Mouse (Mus musculus): Measurements from ENCODE around the gene Gpr1. TPM values are rescaled to one million over a fixed set of nuclear protein-coding genes. Genes with fewer than 3 reads are reported as not detected.
"Not testable (repeated sequence)": the region's sequence is repeated elsewhere in the genome, so short reads cannot be mapped to it uniquely, and the experiment has no call there.

The Gpr1 gene
- polyA plus RNA-seq, 1 experiment from 2014 or later = 0.09 TPM

- Histone ChIP-seq H3K9me3 (ENCODE audit: control insufficient read depth, low read length) (no peaks in the 10 kb centered on the region), H3K27ac (replicated peaks; ENCODE audit: low read depth, low read length) (no peak overlapping the region), H3K4me3 (ENCODE audit: low read depth, low read length) (no peak overlapping the region), H3K36me3 (ENCODE audit: control insufficient read depth, insufficient read depth, low read length) (no peaks in the 10 kb centered on the region; the same call in 1 of the 2 replicates), H3K27me3 (ENCODE audit: control insufficient read depth, insufficient read depth, low read length) (no peaks in the 10 kb centered on the region), H3K4me1 (ENCODE audit: control insufficient read depth, insufficient read depth, low read length) (peaks cover 3% of the 10 kb centered on the region; the same call in 1 of the 2 replicates), H3K4me2 (ENCODE audit: low read depth, severe bottlenecking) (no peak overlapping the region), H3K9ac (ENCODE audit: low read length) (no peak overlapping the region)
- no peak for DNase-seq (ENCODE audit: low spot score)
- ATAC-seq (ENCODE audit: insufficient number of reproducible peaks, low FRiP score, low TSS enrichment, low read depth) = no peak
- 86% methylated on average over 5 of the region's 5 CpGs for WGBS
Measured at GRCm38 (mm10) chr1:63182212-63182611, 32.1 kb downstream of the Gpr1 start.

GRCm38 (mm10) chr1:63181480-63181879 is 32.9 kb downstream of the Gpr1 start:
- Histone ChIP-seq H3K4me2 (ENCODE audit: low read depth, severe bottlenecking) (no peak overlapping the region), H3K9ac (ENCODE audit: low read length) (no peak overlapping the region), H3K4me1 (ENCODE audit: control insufficient read depth, insufficient read depth, low read length) (peaks cover 3% of the 10 kb centered on the region; the same call in 1 of the 2 replicates), H3K9me3 (ENCODE audit: control insufficient read depth, low read length) (no peaks in the 10 kb centered on the region), H3K36me3 (ENCODE audit: control insufficient read depth, insufficient read depth, low read length) (no peaks in the 10 kb centered on the region; the same call in 1 of the 2 replicates), H3K27me3 (ENCODE audit: control insufficient read depth, insufficient read depth, low read length) (no peaks in the 10 kb centered on the region), H3K4me3 (ENCODE audit: low read depth, low read length) (no peak overlapping the region), H3K27ac (replicated peaks; ENCODE audit: low read depth, low read length) (no peak overlapping the region)
- 98% methylated on average over 1 of the region's 1 CpGs for WGBS
- no peak for DNase-seq (ENCODE audit: low spot score)
- ATAC-seq (ENCODE audit: insufficient number of reproducible peaks, low FRiP score, low TSS enrichment, low read depth) = no peak

- no peak overlapping the region for H3K9ac ChIP-seq (ENCODE audit: low read length)
- H3K36me3 ChIP-seq (ENCODE audit: control insufficient read depth, insufficient read depth, low read length) = no peaks in the 10 kb centered on the region; the same call in 1 of the 2 replicates
- H3K4me3 ChIP-seq (ENCODE audit: low read depth, low read length) = no peak overlapping the region
- H3K9me3 ChIP-seq (ENCODE audit: control insufficient read depth, low read length) = no peaks in the 10 kb centered on the region
- H3K4me1 ChIP-seq (ENCODE audit: control insufficient read depth, insufficient read depth, low read length) = peaks cover 3% of the 10 kb centered on the region; the same call in 1 of the 2 replicates
- DNase-seq (ENCODE audit: low spot score) (peak; percentile 97), ATAC-seq (ENCODE audit: insufficient number of reproducible peaks, low FRiP score, low TSS enrichment, low read depth) (peak; percentile 75)
- WGBS = 7% methylated on average over 3 of the region's 3 CpGs
- no peak overlapping the region for H3K27ac ChIP-seq (replicated peaks; ENCODE audit: low read depth, low read length)
- H3K27me3 ChIP-seq (ENCODE audit: control insufficient read depth, insufficient read depth, low read length) = no peaks in the 10 kb centered on the region
- H3K4me2 ChIP-seq (ENCODE audit: low read depth, severe bottlenecking) = no peak overlapping the region
Measured at GRCm38 (mm10) chr1:63181019-63181418, 33.3 kb downstream of the Gpr1 start.

- not testable (repeated sequence) for H3K9ac ChIP-seq (ENCODE audit: low read length); DNase-seq (ENCODE audit: low spot score); H3K4me3 ChIP-seq (ENCODE audit: low read depth, low read length); H3K36me3 ChIP-seq (ENCODE audit: control insufficient read depth, insufficient read depth, low read length); H3K27ac ChIP-seq (replicated peaks; ENCODE audit: low read depth, low read length); H3K27me3 ChIP-seq (ENCODE audit: control insufficient read depth, insufficient read depth, low read length); H3K9me3 ChIP-seq (ENCODE audit: control insufficient read depth, low read length); H3K4me2 ChIP-seq (ENCODE audit: low read depth, severe bottlenecking); H3K4me1 ChIP-seq (ENCODE audit: control insufficient read depth, insufficient read depth, low read length); ATAC-seq (ENCODE audit: insufficient number of reproducible peaks, low FRiP score, low TSS enrichment, low read depth)
- 74% methylated on average over 4 of the region's 4 CpGs for WGBS
Measured at GRCm38 (mm10) chr1:63180575-63180974, 33.8 kb downstream of the Gpr1 start.

- ATAC-seq (ENCODE audit: insufficient number of reproducible peaks, low FRiP score, low TSS enrichment, low read depth) (no peak), DNase-seq (ENCODE audit: low spot score) (no peak)
- Histone ChIP-seq H3K9ac (ENCODE audit: low read length) (no peak overlapping the region), H3K36me3 (ENCODE audit: control insufficient read depth, insufficient read depth, low read length) (no peaks in the 10 kb centered on the region; the same call in 1 of the 2 replicates), H3K27me3 (ENCODE audit: control insufficient read depth, insufficient read depth, low read length) (no peaks in the 10 kb centered on the region), H3K4me2 (ENCODE audit: low read depth, severe bottlenecking) (no peak overlapping the region), H3K4me1 (ENCODE audit: control insufficient read depth, insufficient read depth, low read length) (peaks cover 10% of the 10 kb centered on the region), H3K9me3 (ENCODE audit: control insufficient read depth, low read length) (no peaks in the 10 kb centered on the region), H3K4me3 (ENCODE audit: low read depth, low read length) (no peak overlapping the region), H3K27ac (replicated peaks; ENCODE audit: low read depth, low read length) (no peak overlapping the region)
- WGBS = 90% methylated on average over 4 of the region's 4 CpGs
Measured at GRCm38 (mm10) chr1:63180122-63180521, 34.2 kb downstream of the Gpr1 start.

- DNase-seq (ENCODE audit: low spot score) (no peak), ATAC-seq (ENCODE audit: insufficient number of reproducible peaks, low FRiP score, low TSS enrichment, low read depth) (no peak)
- Histone ChIP-seq H3K27me3 (ENCODE audit: control insufficient read depth, insufficient read depth, low read length) (no peaks in the 10 kb centered on the region), H3K27ac (replicated peaks; ENCODE audit: low read depth, low read length) (no peak overlapping the region), H3K4me1 (ENCODE audit: control insufficient read depth, insufficient read depth, low read length) (peaks cover 11% of the 10 kb centered on the region), H3K4me3 (ENCODE audit: low read depth, low read length) (peak overlapping the region; percentile 92), H3K36me3 (ENCODE audit: control insufficient read depth, insufficient read depth, low read length) (peaks cover 2% of the 10 kb centered on the region; the same call in 1 of the 2 replicates), H3K4me2 (ENCODE audit: low read depth, severe bottlenecking) (peak overlapping the region; percentile 73; the same call in 1 of the 2 replicates), H3K9me3 (ENCODE audit: control insufficient read depth, low read length) (no peaks in the 10 kb centered on the region), H3K9ac (ENCODE audit: low read length) (no peak overlapping the region)
- WGBS = 85% methylated on average over 3 of the region's 3 CpGs
Measured at GRCm38 (mm10) chr1:63178308-63178707, 36.0 kb downstream of the Gpr1 start.

GRCm38 (mm10) chr1:63176604-63177421 is 37.5 kb downstream of the Gpr1 start, which contains the start of the genes Eef1b2 and Ndufs1:
Eef1b2 (plus strand) TSS chr1:63176825.
Ndufs1 (minus strand) TSS chr1:63176833.
- peaks cover 4% of the 10 kb centered on the region; the same call in 1 of the 2 replicates for H3K36me3 ChIP-seq (ENCODE audit: control insufficient read depth, insufficient read depth, low read length)
- DNase-seq (ENCODE audit: low spot score) (peak; percentile 98), ATAC-seq (ENCODE audit: insufficient number of reproducible peaks, low FRiP score, low TSS enrichment, low read depth) (peak; percentile 83)
- under 1% methylated on average over 71 of the region's 72 CpGs for WGBS
- peak within 1 kb of the TSS; percentile 92 for H3K4me3 ChIP-seq (ENCODE audit: low read depth, low read length)
- H3K4me2 ChIP-seq (ENCODE audit: low read depth, severe bottlenecking) = peak within 1 kb of the TSS; percentile 77
- H3K27ac ChIP-seq (replicated peaks; ENCODE audit: low read depth, low read length) = peak within 1 kb of the TSS; percentile 72
- peaks cover 11% of the 10 kb centered on the region for H3K4me1 ChIP-seq (ENCODE audit: control insufficient read depth, insufficient read depth, low read length)
- no peaks in the 10 kb centered on the region for H3K27me3 ChIP-seq (ENCODE audit: control insufficient read depth, insufficient read depth, low read length)
- H3K9ac ChIP-seq (ENCODE audit: low read length) = peak within 1 kb of the TSS; percentile 93
- no peaks in the 10 kb centered on the region for H3K9me3 ChIP-seq (ENCODE audit: control insufficient read depth, low read length)

GRCm38 (mm10) chr1:63176259-63176603 is 38.1 kb downstream of the Gpr1 start:
- peak overlapping the region; percentile 73 for H3K9ac ChIP-seq (ENCODE audit: low read length)
- WGBS = 0% methylated on average over 14 of the region's 14 CpGs
- H3K27me3 ChIP-seq (ENCODE audit: control insufficient read depth, insufficient read depth, low read length) = no peaks in the 10 kb centered on the region
- H3K36me3 ChIP-seq (ENCODE audit: control insufficient read depth, insufficient read depth, low read length) = peaks cover 4% of the 10 kb centered on the region; the same call in 1 of the 2 replicates
- DNase-seq (ENCODE audit: low spot score) (no peak), ATAC-seq (ENCODE audit: insufficient number of reproducible peaks, low FRiP score, low TSS enrichment, low read depth) (peak; percentile 42)
- peak overlapping the region; percentile 92 for H3K4me3 ChIP-seq (ENCODE audit: low read depth, low read length)
- peaks cover 11% of the 10 kb centered on the region for H3K4me1 ChIP-seq (ENCODE audit: control insufficient read depth, insufficient read depth, low read length)
- no peak overlapping the region; the same call in 1 of the 2 replicates for H3K27ac ChIP-seq (replicated peaks; ENCODE audit: low read depth, low read length)
- no peaks in the 10 kb centered on the region for H3K9me3 ChIP-seq (ENCODE audit: control insufficient read depth, low read length)
- H3K4me2 ChIP-seq (ENCODE audit: low read depth, severe bottlenecking) = peak overlapping the region; percentile 77
